Mouse (Mus musculus) forebrain, embryonic 12.5 days (tissue): Measurements from ENCODE around the gene Acox3. TPM values are rescaled to one million over a fixed set of nuclear protein-coding genes. Genes with fewer than 3 reads are reported as not detected.

Source experiments
- ATAC-seq: fragments of 200-750 bp; cut with Nextera tagmentation; 2 replicates; pipeline ENCODE4 v1.8.0; 2017; ENCODE audit warnings: moderate TSS enrichment; ENCODE audit not compliant: low FRiP score
- H3K27ac ChIP-seq: fragments of 300-500 bp; sonication (generic); 2 replicates; pipeline ENCODE4 v1.5.1; 2016; ENCODE audit warnings: mild to moderate bottlenecking
- H3K27me3 ChIP-seq: fragments of 300-500 bp; sonication (generic); 2 replicates; pipeline ENCODE4 v1.6.1; 2016; ENCODE audit warnings: mild to moderate bottlenecking
- H3K36me3 ChIP-seq: fragments of 300-500 bp; sonication (generic); replicated peaks from 2 replicates; pipeline ENCODE4 v1.6.1; 2016; ENCODE audit warnings: mild to moderate bottlenecking
- H3K4me1 ChIP-seq: fragments of 300-500 bp; sonication (generic); 2 replicates; pipeline ENCODE4 v1.6.1; 2016
- H3K4me2 ChIP-seq: fragments of 300-500 bp; sonication (generic); 2 replicates; pipeline ENCODE4 v1.6.1; 2016; ENCODE audit warnings: mild to moderate bottlenecking, moderate library complexity
- H3K4me3 ChIP-seq: fragments of 300-500 bp; sonication (generic); replicated peaks from 2 replicates; pipeline ENCODE4 v1.5.1; 2016; ENCODE audit warnings: mild to moderate bottlenecking
- H3K9ac ChIP-seq: fragments of 300-500 bp; sonication (generic); 2 replicates; pipeline ENCODE4 v1.6.1; 2016; ENCODE audit warnings: mild to moderate bottlenecking
- H3K9me3 ChIP-seq: fragments of 300-500 bp; sonication (generic); 2 replicates; pipeline ENCODE4 v1.6.1; 2016
- WGBS: fragments of 180-500 bp; shearing (Covaris S2); methylation state at CpG from one replicate; pipeline ENCODE4 v1.1.7; 2016; 5-methylcytosine and 5-hydroxymethylcytosine counted together
- polyA plus RNA-seq: library from polyadenylated mRNA; unstranded; fragments of >200 nt; fragmentation: Nextera tagmentation; extraction: Ambion mirVana; gene quantifications from 2 replicates; pipeline ENCODE4 v1.2.1, GENCODE M21; 2016

Acox3 gene
- polyA plus RNA-seq, 1 experiment from 2014 or later = 15.6 TPM

- H3K4me2 ChIP-seq = no peak overlapping the region
- no peak overlapping the region for H3K27ac ChIP-seq
- H3K27me3 ChIP-seq = no peaks in the 10 kb centered on the region
- no peaks in the 10 kb centered on the region for H3K4me1 ChIP-seq
- H3K4me3 ChIP-seq = no peak overlapping the region
- no peak for ATAC-seq
- peaks cover 68% of the 10 kb centered on the region for H3K36me3 ChIP-seq
- H3K9me3 ChIP-seq = no peaks in the 10 kb centered on the region
- H3K9ac ChIP-seq = no peak overlapping the region
- WGBS = 61% methylated on average over 13 of the region's 13 CpGs
Observed at GRCm38 (mm10) chr5:35557946-35558621, 24.8 kb upstream of the Acox3 start.

- Histone ChIP-seq H3K36me3 (peaks cover 80% of the 10 kb centered on the region), H3K4me2 (no peak overlapping the region), H3K4me1 (no peaks in the 10 kb centered on the region), H3K27ac (no peak overlapping the region), H3K27me3 (no peaks in the 10 kb centered on the region), H3K9me3 (no peaks in the 10 kb centered on the region), H3K4me3 (no peak overlapping the region), H3K9ac (no peak overlapping the region)
- ATAC-seq = no peak
- 85% methylated on average over 8 of the region's 8 CpGs for WGBS
Observed at GRCm38 (mm10) chr5:35559447-35559846, 23.4 kb upstream of the Acox3 start.

DNA sequence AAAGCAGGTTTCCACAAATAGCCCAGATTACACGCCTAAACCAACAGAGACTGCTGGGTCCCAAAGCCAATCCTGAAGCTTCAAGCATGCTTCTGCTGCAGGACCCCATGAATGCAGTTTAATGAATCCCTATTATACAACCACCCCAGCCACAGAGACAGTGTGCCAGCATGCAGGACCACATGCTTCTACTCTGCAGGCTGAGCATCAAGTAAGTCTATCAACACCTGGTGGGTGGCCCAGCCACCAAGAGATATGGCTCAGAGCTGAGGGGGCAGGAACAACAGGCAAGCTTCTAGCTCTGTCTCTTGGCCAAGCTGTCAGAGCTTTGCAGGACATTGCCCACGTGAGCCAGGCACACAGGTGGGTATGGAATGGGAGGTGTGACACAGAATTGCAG lies 20.2 kb upstream of the Acox3 start:
- 95% methylated on average over 2 of the region's 2 CpGs for WGBS
- H3K27ac ChIP-seq = no peak overlapping the region
- peaks cover 87% of the 10 kb centered on the region for H3K36me3 ChIP-seq
- no peaks in the 10 kb centered on the region for H3K27me3 ChIP-seq
- H3K9ac ChIP-seq = no peak overlapping the region
- H3K4me2 ChIP-seq = no peak overlapping the region
- no peaks in the 10 kb centered on the region for H3K9me3 ChIP-seq
- H3K4me3 ChIP-seq = no peak overlapping the region
- no peak for ATAC-seq
- H3K4me1 ChIP-seq = no peaks in the 10 kb centered on the region

DNA sequence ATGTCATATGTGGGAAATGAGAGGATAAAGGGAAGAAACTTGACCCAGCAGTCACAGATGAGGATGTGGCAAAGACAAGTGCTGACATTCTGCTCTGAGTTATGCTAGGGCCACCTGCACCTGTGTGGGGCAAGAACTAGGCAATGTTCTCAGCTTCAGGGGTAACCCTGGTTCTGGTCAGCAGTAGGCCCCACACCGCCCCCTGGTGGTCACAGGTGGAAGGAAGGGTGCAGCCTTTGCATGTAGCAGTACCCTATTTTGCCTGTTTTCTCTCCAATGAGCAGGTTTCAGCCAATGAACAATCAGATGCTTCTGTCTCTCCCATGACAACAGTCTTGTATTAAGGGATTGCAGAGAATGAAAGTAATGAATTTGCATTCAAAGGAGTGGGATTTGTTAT lies 19.4 kb upstream of the Acox3 start:
- ATAC-seq = 0 out of 2 replicates have a peak, but pooled peaks have one; percentile 44
- H3K4me2 ChIP-seq = no peak overlapping the region
- H3K9ac ChIP-seq = no peak overlapping the region
- 0% methylated on average over 1 of the region's 1 CpGs for WGBS
- H3K27me3 ChIP-seq = no peaks in the 10 kb centered on the region
- no peak overlapping the region for H3K4me3 ChIP-seq
- no peaks in the 10 kb centered on the region for H3K9me3 ChIP-seq
- H3K36me3 ChIP-seq = peaks cover 90% of the 10 kb centered on the region
- H3K27ac ChIP-seq = no peak overlapping the region
- H3K4me1 ChIP-seq = no peaks in the 10 kb centered on the region

- Histone ChIP-seq H3K4me3 (no peak overlapping the region), H3K9ac (no peak overlapping the region), H3K27ac (no peak overlapping the region), H3K36me3 (peaks cover 94% of the 10 kb centered on the region), H3K4me1 (no peaks in the 10 kb centered on the region), H3K4me2 (no peak overlapping the region), H3K9me3 (no peaks in the 10 kb centered on the region), H3K27me3 (no peaks in the 10 kb centered on the region)
- WGBS = 90% methylated on average over 9 of the region's 9 CpGs
- ATAC-seq = no peak
Observed at GRCm38 (mm10) chr5:35565217-35565616, 17.6 kb upstream of the Acox3 start.

- no peak for ATAC-seq
- Histone ChIP-seq H3K4me1 (no peaks in the 10 kb centered on the region), H3K27ac (no peak overlapping the region), H3K36me3 (peaks cover 95% of the 10 kb centered on the region), H3K4me2 (no peak overlapping the region), H3K9ac (no peak overlapping the region), H3K9me3 (no peaks in the 10 kb centered on the region), H3K4me3 (no peak overlapping the region), H3K27me3 (no peaks in the 10 kb centered on the region)
- WGBS = 95% methylated on average over 4 of the region's 4 CpGs
Observed at GRCm38 (mm10) chr5:35566632-35567031, 16.2 kb upstream of the Acox3 start.

DNA sequence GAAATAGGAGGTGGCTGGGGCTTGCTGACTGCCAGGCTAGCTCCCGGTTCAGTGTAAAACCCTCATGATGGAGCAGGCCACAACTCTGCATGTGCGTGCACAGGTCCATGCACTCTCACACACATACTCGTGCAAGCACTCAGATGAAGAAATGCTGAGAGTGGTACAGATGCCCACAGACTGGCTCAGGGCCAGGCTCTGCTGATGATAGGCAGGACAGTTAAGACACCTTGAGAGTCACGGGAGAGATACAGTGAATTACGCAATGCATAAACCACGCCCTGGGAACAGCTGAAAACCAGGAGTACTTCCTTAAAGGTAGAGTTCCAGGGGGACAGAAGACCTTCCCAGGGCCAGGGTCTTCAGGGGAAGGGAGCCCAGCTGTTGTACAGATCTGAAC lies 11.3 kb upstream of the Acox3 start:
- Histone ChIP-seq H3K27ac (no peak overlapping the region), H3K9ac (no peak overlapping the region), H3K9me3 (no peaks in the 10 kb centered on the region), H3K4me2 (no peak overlapping the region), H3K4me1 (peaks cover 9% of the 10 kb centered on the region), H3K27me3 (peaks cover 1% of the 10 kb centered on the region; the same call in 1 of the 2 replicates), H3K36me3 (peaks cover 63% of the 10 kb centered on the region), H3K4me3 (no peak overlapping the region)
- WGBS = 93% methylated on average over 6 of the region's 6 CpGs
- no peak for ATAC-seq

GRCm38 (mm10) chr5:35574653-35575599 lies 7.9 kb upstream of the Acox3 start, which contains the start of gene Trmt44:
Trmt44 (minus strand) TSS chr5:35575070.
- H3K27ac ChIP-seq = peak within 1 kb of the TSS; percentile 88
- peak; percentile 97 for ATAC-seq
- peak within 1 kb of the TSS; percentile 85 for H3K9ac ChIP-seq
- H3K4me1 ChIP-seq = peaks cover 9% of the 10 kb centered on the region
- H3K36me3 ChIP-seq = peaks cover 31% of the 10 kb centered on the region
- H3K9me3 ChIP-seq = no peaks in the 10 kb centered on the region
- peak within 1 kb of the TSS; percentile 97 for H3K4me3 ChIP-seq
- peaks cover 27% of the 10 kb centered on the region for H3K27me3 ChIP-seq
- 4% methylated on average over 56 of the region's 56 CpGs for WGBS
- H3K4me2 ChIP-seq = peak within 1 kb of the TSS; percentile 97

DNA sequence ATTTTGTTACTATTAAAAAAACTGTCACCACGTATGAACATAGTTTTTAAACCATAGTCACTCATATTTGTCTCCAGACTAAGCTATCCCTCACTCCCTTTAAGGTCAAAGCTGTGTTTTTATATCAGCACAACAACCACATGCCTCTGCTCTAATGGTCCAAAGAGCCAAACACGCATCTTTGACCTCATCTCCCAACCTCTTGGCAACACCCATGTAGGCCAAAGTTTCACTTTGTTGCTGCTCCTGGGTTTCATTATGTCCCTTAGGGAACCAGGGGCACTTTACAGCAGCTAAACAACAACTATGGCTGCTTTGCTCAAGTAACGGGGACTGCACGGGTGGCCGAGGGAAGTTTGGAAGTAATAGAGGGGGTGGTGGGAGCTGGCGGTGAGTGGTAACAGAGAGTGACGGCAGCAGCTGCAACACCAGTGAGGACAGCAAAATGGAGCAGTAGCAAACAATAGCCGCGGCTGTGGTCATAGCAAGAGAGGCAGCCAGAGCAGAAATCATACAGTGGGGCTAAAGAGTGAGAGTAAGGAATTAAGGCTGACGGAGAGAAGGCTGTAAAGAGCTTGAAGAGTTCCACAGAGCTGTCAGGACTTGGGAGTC lies 6.3 kb upstream of the Acox3 start:
- Histone ChIP-seq H3K9me3 (no peaks in the 10 kb centered on the region), H3K4me3 (no peak overlapping the region), H3K4me1 (peaks cover 9% of the 10 kb centered on the region), H3K9ac (no peak overlapping the region), H3K27me3 (peaks cover 41% of the 10 kb centered on the region), H3K36me3 (peaks cover 17% of the 10 kb centered on the region), H3K27ac (no peak overlapping the region), H3K4me2 (no peak overlapping the region)
- 91% methylated on average over 10 of the region's 10 CpGs for WGBS
- ATAC-seq = no peak

DNA sequence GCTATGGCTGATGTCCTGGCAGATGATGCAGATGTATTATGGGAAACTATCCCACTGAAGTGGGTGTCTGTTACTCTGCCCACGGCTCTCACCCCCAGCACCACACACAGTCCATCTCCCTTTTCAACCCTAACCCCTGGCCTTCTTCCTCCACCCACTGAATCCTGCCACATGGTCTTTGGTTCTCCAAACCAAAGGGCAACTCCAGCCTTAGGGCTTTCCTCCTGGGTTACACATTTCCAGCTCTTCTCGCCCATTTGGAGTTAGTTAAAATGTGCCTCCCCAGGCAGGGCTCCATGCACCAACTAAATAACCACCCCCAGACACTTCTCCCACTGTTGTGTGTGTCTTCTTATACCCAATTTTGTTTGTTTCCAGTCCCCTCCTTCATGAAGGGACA lies 4.4 kb upstream of the Acox3 start:
- Histone ChIP-seq H3K36me3 (no peaks in the 10 kb centered on the region), H3K4me2 (no peak overlapping the region), H3K4me3 (no peak overlapping the region), H3K9me3 (no peaks in the 10 kb centered on the region), H3K4me1 (peaks cover 17% of the 10 kb centered on the region), H3K27me3 (peaks cover 42% of the 10 kb centered on the region), H3K27ac (no peak overlapping the region), H3K9ac (no peak overlapping the region)
- no peak for ATAC-seq
- WGBS = 78% methylated on average over 2 of the region's 2 CpGs

- no peak overlapping the region for H3K27ac ChIP-seq
- H3K4me2 ChIP-seq = no peak overlapping the region
- 62% methylated on average over 5 of the region's 5 CpGs for WGBS
- H3K4me1 ChIP-seq = peaks cover 16% of the 10 kb centered on the region
- peaks cover 42% of the 10 kb centered on the region for H3K27me3 ChIP-seq
- H3K9me3 ChIP-seq = no peaks in the 10 kb centered on the region
- no peak overlapping the region for H3K9ac ChIP-seq
- no peak for ATAC-seq
- H3K4me3 ChIP-seq = no peak overlapping the region
- no peaks in the 10 kb centered on the region for H3K36me3 ChIP-seq
Observed at GRCm38 (mm10) chr5:35579247-35579893, 3.5 kb upstream of the Acox3 start.
